Mouse (Mus musculus) brain, embryonic 14.5 days (tissue): ENCODE measurements around the gene Fcgrt.

ENCODE experiments used
- CTCF ChIP-seq: fragments of 200-500 bp; IDR thresholded peaks from 2 replicates; pipeline ENCODE4 v1.5.1; 2012; ENCODE audit warnings: inconsistent platforms, mild to moderate bottlenecking, moderate library complexity, borderline replicate concordance; ENCODE audit not compliant: insufficient read depth, insufficient read length; ENCODE audit errors: extremely low read depth
- POLR2A ChIP-seq: fragments of 200-500 bp; IDR thresholded peaks from 2 replicates; pipeline ENCODE4 v1.6.1; 2012; ENCODE audit warnings: mild to moderate bottlenecking, inconsistent platforms, borderline replicate concordance; ENCODE audit not compliant: poor library complexity, insufficient read depth, insufficient read length, severe bottlenecking; ENCODE audit errors: extremely low read depth

- TF ChIP-seq CTCF (no peak), POLR2A (no peak)
Measured at GRCm38 (mm10) chr7:45127700-45128224, 24.1 kb upstream of the Fcgrt start.
